Mouse (Mus musculus): ENCODE data around the gene Gna14. TPM values are rescaled to one million over a fixed set of nuclear protein-coding genes. Genes with fewer than 3 reads are reported as not detected.

The Gna14 gene
- polyA plus RNA-seq, 1 experiment from 2014 or later, result 1.4 TPM

GRCm38 (mm10) chr19:16529293-16529920, 93.8 kb downstream of the Gna14 start:
- Histone ChIP-seq H3K4me1 (ENCODE audit: control insufficient read depth, insufficient read depth, low read length) (no peaks in the 10 kb centered on the region), H3K9me3 (replicated peaks; ENCODE audit: control insufficient read depth, low read length) (no peaks in the 10 kb centered on the region), H3K4me2 (no peak overlapping the region), H3K36me3 (ENCODE audit: control insufficient read depth, insufficient read depth, low read length) (no peaks in the 10 kb centered on the region), H3K27me3 (ENCODE audit: control insufficient read depth, insufficient read depth, low read length) (no peaks in the 10 kb centered on the region), H3K9ac (ENCODE audit: low read depth, low read length) (no peak overlapping the region), H3K27ac (ENCODE audit: low read depth, low read length) (no peak overlapping the region), H3K4me3 (ENCODE audit: low read depth, low read length) (no peak overlapping the region)
- no peak for ATAC-seq (replicated peaks; ENCODE audit: insufficient number of reproducible peaks, low FRiP score, low TSS enrichment)

GRCm38 (mm10) chr19:16529999-16530398, 94.4 kb downstream of the Gna14 start:
- no peaks in the 10 kb centered on the region for H3K36me3 ChIP-seq (ENCODE audit: control insufficient read depth, insufficient read depth, low read length)
- H3K4me3 ChIP-seq (ENCODE audit: low read depth, low read length), result no peak overlapping the region
- no peak overlapping the region for H3K4me2 ChIP-seq
- H3K27me3 ChIP-seq (ENCODE audit: control insufficient read depth, insufficient read depth, low read length), result no peaks in the 10 kb centered on the region
- no peak for ATAC-seq (replicated peaks; ENCODE audit: insufficient number of reproducible peaks, low FRiP score, low TSS enrichment)
- no peaks in the 10 kb centered on the region for H3K9me3 ChIP-seq (replicated peaks; ENCODE audit: control insufficient read depth, low read length)
- H3K9ac ChIP-seq (ENCODE audit: low read depth, low read length), result no peak overlapping the region
- no peak overlapping the region for H3K27ac ChIP-seq (ENCODE audit: low read depth, low read length)
- WGBS (ENCODE audit: insufficient replicate concordance), result 60% methylated on average over 4 of the region's 4 CpGs
- no peaks in the 10 kb centered on the region for H3K4me1 ChIP-seq (ENCODE audit: control insufficient read depth, insufficient read depth, low read length)

- 92% methylated on average over 2 of the region's 2 CpGs for WGBS (ENCODE audit: insufficient replicate concordance)
- H3K27me3 ChIP-seq (ENCODE audit: control insufficient read depth, insufficient read depth, low read length), result no peaks in the 10 kb centered on the region
- H3K4me2 ChIP-seq, result no peak overlapping the region
- H3K4me1 ChIP-seq (ENCODE audit: control insufficient read depth, insufficient read depth, low read length), result no peaks in the 10 kb centered on the region
- no peak overlapping the region for H3K9ac ChIP-seq (ENCODE audit: low read depth, low read length)
- H3K4me3 ChIP-seq (ENCODE audit: low read depth, low read length), result no peak overlapping the region
- H3K36me3 ChIP-seq (ENCODE audit: control insufficient read depth, insufficient read depth, low read length), result no peaks in the 10 kb centered on the region
- H3K27ac ChIP-seq (ENCODE audit: low read depth, low read length), result no peak overlapping the region
- no peak for ATAC-seq (replicated peaks; ENCODE audit: insufficient number of reproducible peaks, low FRiP score, low TSS enrichment)
- no peaks in the 10 kb centered on the region for H3K9me3 ChIP-seq (replicated peaks; ENCODE audit: control insufficient read depth, low read length)
These were observed 98.7 kb downstream of the Gna14 start for GRCm38 (mm10) chr19:16534311-16534710.

GRCm38 (mm10) chr19:16538416-16538815, 102.9 kb downstream of the Gna14 start:
- no peaks in the 10 kb centered on the region for H3K9me3 ChIP-seq (replicated peaks; ENCODE audit: control insufficient read depth, low read length)
- no peak overlapping the region for H3K4me3 ChIP-seq (ENCODE audit: low read depth, low read length)
- no peak overlapping the region for H3K27ac ChIP-seq (ENCODE audit: low read depth, low read length)
- no peak overlapping the region for H3K4me2 ChIP-seq
- no peaks in the 10 kb centered on the region for H3K27me3 ChIP-seq (ENCODE audit: control insufficient read depth, insufficient read depth, low read length)
- no peak for ATAC-seq (replicated peaks; ENCODE audit: insufficient number of reproducible peaks, low FRiP score, low TSS enrichment)
- no peak overlapping the region for H3K9ac ChIP-seq (ENCODE audit: low read depth, low read length)
- WGBS (ENCODE audit: insufficient replicate concordance), result 81% methylated on average over 2 of the region's 2 CpGs
- no peaks in the 10 kb centered on the region for H3K4me1 ChIP-seq (ENCODE audit: control insufficient read depth, insufficient read depth, low read length)
- H3K36me3 ChIP-seq (ENCODE audit: control insufficient read depth, insufficient read depth, low read length), result no peaks in the 10 kb centered on the region

GRCm38 (mm10) chr19:16543688-16544087, 108.1 kb downstream of the Gna14 start:
- no peaks in the 10 kb centered on the region for H3K36me3 ChIP-seq (ENCODE audit: control insufficient read depth, insufficient read depth, low read length)
- 0 out of 2 replicates have a peak, but pooled peaks cover 3% of the 10 kb centered on the region for H3K4me1 ChIP-seq (ENCODE audit: control insufficient read depth, insufficient read depth, low read length)
- no peaks in the 10 kb centered on the region for H3K9me3 ChIP-seq (replicated peaks; ENCODE audit: control insufficient read depth, low read length)
- no peak overlapping the region for H3K9ac ChIP-seq (ENCODE audit: low read depth, low read length)
- H3K27ac ChIP-seq (ENCODE audit: low read depth, low read length), result no peak overlapping the region
- no peak overlapping the region for H3K4me3 ChIP-seq (ENCODE audit: low read depth, low read length)
- H3K4me2 ChIP-seq, result no peak overlapping the region
- no peak for ATAC-seq (replicated peaks; ENCODE audit: insufficient number of reproducible peaks, low FRiP score, low TSS enrichment)
- WGBS (ENCODE audit: insufficient replicate concordance), result 49% methylated on average over 4 of the region's 4 CpGs
- H3K27me3 ChIP-seq (ENCODE audit: control insufficient read depth, insufficient read depth, low read length), result no peaks in the 10 kb centered on the region

- no peaks in the 10 kb centered on the region for H3K27me3 ChIP-seq (ENCODE audit: control insufficient read depth, insufficient read depth, low read length)
- H3K9me3 ChIP-seq (replicated peaks; ENCODE audit: control insufficient read depth, low read length), result no peaks in the 10 kb centered on the region
- WGBS (ENCODE audit: insufficient replicate concordance), result 81% methylated on average over 8 of the region's 8 CpGs
- no peak overlapping the region for H3K9ac ChIP-seq (ENCODE audit: low read depth, low read length)
- H3K36me3 ChIP-seq (ENCODE audit: control insufficient read depth, insufficient read depth, low read length), result no peaks in the 10 kb centered on the region
- no peak for ATAC-seq (replicated peaks; ENCODE audit: insufficient number of reproducible peaks, low FRiP score, low TSS enrichment)
- H3K27ac ChIP-seq (ENCODE audit: low read depth, low read length), result no peak overlapping the region
- no peak overlapping the region for H3K4me3 ChIP-seq (ENCODE audit: low read depth, low read length)
- no peaks in the 10 kb centered on the region for H3K4me1 ChIP-seq (ENCODE audit: control insufficient read depth, insufficient read depth, low read length)
- H3K4me2 ChIP-seq, result no peak overlapping the region
These were observed 121.4 kb downstream of the Gna14 start for GRCm38 (mm10) chr19:16556988-16557387.

GRCm38 (mm10) chr19:16557971-16558370, 122.4 kb downstream of the Gna14 start:
- Histone ChIP-seq H3K36me3 (ENCODE audit: control insufficient read depth, insufficient read depth, low read length) (no peaks in the 10 kb centered on the region), H3K27ac (ENCODE audit: low read depth, low read length) (no peak overlapping the region), H3K4me1 (ENCODE audit: control insufficient read depth, insufficient read depth, low read length) (no peaks in the 10 kb centered on the region), H3K4me2 (no peak overlapping the region), H3K9me3 (replicated peaks; ENCODE audit: control insufficient read depth, low read length) (no peaks in the 10 kb centered on the region), H3K27me3 (ENCODE audit: control insufficient read depth, insufficient read depth, low read length) (no peaks in the 10 kb centered on the region), H3K4me3 (ENCODE audit: low read depth, low read length) (no peak overlapping the region), H3K9ac (ENCODE audit: low read depth, low read length) (no peak overlapping the region)
- no peak for ATAC-seq (replicated peaks; ENCODE audit: insufficient number of reproducible peaks, low FRiP score, low TSS enrichment)
- WGBS (ENCODE audit: insufficient replicate concordance), result 66% methylated on average over 5 of the region's 5 CpGs

GRCm38 (mm10) chr19:16558570-16558969, 123.0 kb downstream of the Gna14 start:
- Histone ChIP-seq H3K9ac (ENCODE audit: low read depth, low read length) (no peak overlapping the region), H3K4me3 (ENCODE audit: low read depth, low read length) (no peak overlapping the region), H3K4me1 (ENCODE audit: control insufficient read depth, insufficient read depth, low read length) (no peaks in the 10 kb centered on the region), H3K9me3 (replicated peaks; ENCODE audit: control insufficient read depth, low read length) (no peaks in the 10 kb centered on the region), H3K36me3 (ENCODE audit: control insufficient read depth, insufficient read depth, low read length) (no peaks in the 10 kb centered on the region), H3K27ac (ENCODE audit: low read depth, low read length) (no peak overlapping the region), H3K4me2 (no peak overlapping the region), H3K27me3 (ENCODE audit: control insufficient read depth, insufficient read depth, low read length) (no peaks in the 10 kb centered on the region)
- 76% methylated on average over 2 of the region's 2 CpGs for WGBS (ENCODE audit: insufficient replicate concordance)
- no peak for ATAC-seq (replicated peaks; ENCODE audit: insufficient number of reproducible peaks, low FRiP score, low TSS enrichment)

GRCm38 (mm10) chr19:16559243-16559896, 123.8 kb downstream of the Gna14 start:
- no peaks in the 10 kb centered on the region for H3K9me3 ChIP-seq (replicated peaks; ENCODE audit: control insufficient read depth, low read length)
- no peaks in the 10 kb centered on the region for H3K36me3 ChIP-seq (ENCODE audit: control insufficient read depth, insufficient read depth, low read length)
- no peak overlapping the region for H3K9ac ChIP-seq (ENCODE audit: low read depth, low read length)
- no peak overlapping the region for H3K4me2 ChIP-seq
- WGBS (ENCODE audit: insufficient replicate concordance), result 72% methylated on average over 9 of the region's 9 CpGs
- no peak for ATAC-seq (replicated peaks; ENCODE audit: insufficient number of reproducible peaks, low FRiP score, low TSS enrichment)
- H3K4me1 ChIP-seq (ENCODE audit: control insufficient read depth, insufficient read depth, low read length), result no peaks in the 10 kb centered on the region
- H3K27ac ChIP-seq (ENCODE audit: low read depth, low read length), result no peak overlapping the region
- H3K4me3 ChIP-seq (ENCODE audit: low read depth, low read length), result no peak overlapping the region
- no peaks in the 10 kb centered on the region for H3K27me3 ChIP-seq (ENCODE audit: control insufficient read depth, insufficient read depth, low read length)

Measured in heart, embryonic 11.5 days (tissue).